Mouse (Mus musculus) lung, adult 2 months (tissue): ENCODE measurements at regions not wholly inside any gene's neighbourhood (a gene's known extent, or its start where the extent isn't known, plus 50 kb on each side); places are given as distances from the start of the nearest gene placed in this dataset.

ENCODE experiments used
- DNase-seq: peaks from one replicate; pipeline ENCODE4 v3.0.0; 2022
- H3K4me1 ChIP-seq: fragments of 200-500 bp; 2 replicates; pipeline ENCODE4 v1.6.1; 2011; ENCODE audit warnings: low read length; ENCODE audit not compliant: control insufficient read depth, insufficient read depth
- H3K4me3 ChIP-seq: fragments of 200-500 bp; replicated peaks from 2 replicates; pipeline ENCODE3; 2011; ENCODE audit warnings: low read depth, mild to moderate bottlenecking, control low read depth, low read length; ENCODE audit errors: extremely low read depth
- CTCF ChIP-seq: fragments of 200-500 bp; IDR thresholded peaks from 2 replicates; pipeline ENCODE4 v1.5.1; 2011; ENCODE audit warnings: mild to moderate bottlenecking, low read length, control low read depth; ENCODE audit not compliant: insufficient read depth
- POLR2A ChIP-seq: fragments of 200-500 bp; IDR thresholded peaks from 2 replicates; pipeline ENCODE4 v1.6.1; 2011; ENCODE audit warnings: low read depth, mild to moderate bottlenecking, control low read depth, low read length, borderline replicate concordance; ENCODE audit errors: extremely low read depth
- WGBS: fragments of 180-500 bp; shearing (Covaris S2); methylation state at CpG from one replicate; pipeline ENCODE4 v1.1.7; 2018; 5-methylcytosine and 5-hydroxymethylcytosine counted together

GRCm38 (mm10) chr8:26447886-26448640 lies 328.7 kb downstream of the Gm45692 start:
- TF ChIP-seq CTCF (no peak), POLR2A (no peak)
- Histone ChIP-seq H3K4me3 (no peak overlapping the region), H3K4me1 (no peaks in the 10 kb centered on the region; the same call in 1 of the 2 replicates)
- WGBS = 71% methylated on average over 8 of the region's 8 CpGs
- no peak for DNase-seq

- Histone ChIP-seq H3K4me3 (no peak overlapping the region), H3K4me1 (no peaks in the 10 kb centered on the region; the same call in 1 of the 2 replicates)
- no peak for TF ChIP-seq POLR2A
- TF ChIP-seq CTCF = no peak
- no peak for DNase-seq
- WGBS = 88% methylated on average over 7 of the region's 7 CpGs
Measured at GRCm38 (mm10) chr8:26449291-26449690, 330.0 kb downstream of the Gm45692 start.

GRCm38 (mm10) chr8:26450543-26450942 lies 331.2 kb downstream of the Gm45692 start:
- TF ChIP-seq CTCF = no peak
- no peak for TF ChIP-seq POLR2A
- H3K4me3 ChIP-seq = no peak overlapping the region
- 65% methylated on average over 10 of the region's 10 CpGs for WGBS
- H3K4me1 ChIP-seq = no peaks in the 10 kb centered on the region; the same call in 1 of the 2 replicates
- no peak for DNase-seq

- no peaks in the 10 kb centered on the region for H3K4me1 ChIP-seq
- H3K4me3 ChIP-seq = no peak overlapping the region
- 61% methylated on average over 5 of the region's 5 CpGs for WGBS
- DNase-seq = no peak
- TF ChIP-seq POLR2A = no peak
- TF ChIP-seq CTCF = no peak
Measured at GRCm38 (mm10) chr8:26452976-26453573, 333.7 kb downstream of the Gm45692 start.

GRCm38 (mm10) chr8:26465346-26465745 lies 346.0 kb downstream of the Gm45692 start:
- no peak for DNase-seq
- WGBS = 63% methylated on average over 2 of the region's 2 CpGs
- Histone ChIP-seq H3K4me3 (no peak overlapping the region), H3K4me1 (no peaks in the 10 kb centered on the region)
- TF ChIP-seq CTCF = no peak

- Histone ChIP-seq H3K4me3 (no peak overlapping the region), H3K4me1 (no peaks in the 10 kb centered on the region)
- WGBS = 76% methylated on average over 2 of the region's 2 CpGs
- no peak for DNase-seq
- TF ChIP-seq POLR2A (no peak), CTCF (no peak)
Measured at GRCm38 (mm10) chr8:26468441-26468840, 349.1 kb downstream of the Gm45692 start.

- Histone ChIP-seq H3K4me1 (no peaks in the 10 kb centered on the region), H3K4me3 (no peak overlapping the region)
- WGBS = 46% methylated on average over 6 of the region's 6 CpGs
- no peak for DNase-seq
- TF ChIP-seq POLR2A (no peak), CTCF (no peak)
Measured at GRCm38 (mm10) chr8:26469705-26470104, 350.4 kb downstream of the Gm45692 start.

GRCm38 (mm10) chr8:26471811-26472550 lies 352.6 kb downstream of the Gm45692 start:
- 44% methylated on average over 12 of the region's 12 CpGs for WGBS
- DNase-seq = no peak
- TF ChIP-seq POLR2A = no peak
- no peak for TF ChIP-seq CTCF
- H3K4me1 ChIP-seq = no peaks in the 10 kb centered on the region
- H3K4me3 ChIP-seq = no peak overlapping the region

- no peak for DNase-seq
- WGBS = 89% methylated on average over 5 of the region's 5 CpGs
- no peak for TF ChIP-seq CTCF
- no peak for TF ChIP-seq POLR2A
- no peaks in the 10 kb centered on the region for H3K4me1 ChIP-seq
- H3K4me3 ChIP-seq = no peak overlapping the region
Measured at GRCm38 (mm10) chr8:26484749-26485148, 365.4 kb downstream of the Gm45692 start.
